Mouse (Mus musculus) yolk sac, embryonic 10.5 days (tissue): Measurements from ENCODE around the gene Ltb.

Experiments used
- DNase-seq: peaks from one replicate; pipeline ENCODE4 v3.0.0-alpha.2; 2017; ENCODE audit warnings: low spot score

Gene Ltb

GRCm38 (mm10) chr17:35165451-35166155, 28.6 kb upstream of the Ltb start:
- DNase-seq = no peak

- DNase-seq = peak; percentile 49
Measured at GRCm38 (mm10) chr17:35166352-35167035, 27.7 kb upstream of the Ltb start.

GRCm38 (mm10) chr17:35167794-35168193, 26.4 kb upstream of the Ltb start:
- no peak for DNase-seq

- no peak for DNase-seq
Measured at GRCm38 (mm10) chr17:35168541-35169207, 25.6 kb upstream of the Ltb start.

- DNase-seq = no peak
Measured at GRCm38 (mm10) chr17:35172445-35173234, 21.6 kb upstream of the Ltb start.

- DNase-seq = no peak
Measured at GRCm38 (mm10) chr17:35173329-35173728, 20.9 kb upstream of the Ltb start.

- DNase-seq = no peak
Measured at GRCm38 (mm10) chr17:35174201-35174977, 19.9 kb upstream of the Ltb start.

GRCm38 (mm10) chr17:35175382-35175781, 18.9 kb upstream of the Ltb start:
- DNase-seq = no peak

- DNase-seq = no peak
Measured at GRCm38 (mm10) chr17:35175968-35176367, 18.3 kb upstream of the Ltb start, which contains the start of gene Aif1. Aif1 (minus strand) TSS chr17:35176068.

GRCm38 (mm10) chr17:35178528-35178927, 15.7 kb upstream of the Ltb start:
- DNase-seq = peak; percentile 55

- no peak for DNase-seq
Measured at GRCm38 (mm10) chr17:35180093-35180492, 14.1 kb upstream of the Ltb start.

GRCm38 (mm10) chr17:35185639-35186611, 8.3 kb upstream of the Ltb start:
- DNase-seq = peak; percentile 68

- peak; percentile 38 for DNase-seq
Measured at GRCm38 (mm10) chr17:35186681-35187080, 7.6 kb upstream of the Ltb start.

GRCm38 (mm10) chr17:35187345-35187744, 6.9 kb upstream of the Ltb start:
- DNase-seq = no peak

GRCm38 (mm10) chr17:35187959-35188610, 6.2 kb upstream of the Ltb start, which contains the start of gene Lst1:
Lst1 (minus strand) TSS chr17:35188439.
- no peak for DNase-seq

GRCm38 (mm10) chr17:35189186-35189585, 5.1 kb upstream of the Ltb start:
- DNase-seq = no peak

- no peak for DNase-seq
Measured at GRCm38 (mm10) chr17:35190096-35190495, 4.1 kb upstream of the Ltb start.

GRCm38 (mm10) chr17:35191723-35192122, 2.5 kb upstream of the Ltb start:
- no peak for DNase-seq

GRCm38 (mm10) chr17:35192924-35193323, 1.3 kb upstream of the Ltb start:
- DNase-seq = no peak
